Mouse (Mus musculus): ENCODE results near the gene Cldnd2.

Gene Cldnd2

DNA sequence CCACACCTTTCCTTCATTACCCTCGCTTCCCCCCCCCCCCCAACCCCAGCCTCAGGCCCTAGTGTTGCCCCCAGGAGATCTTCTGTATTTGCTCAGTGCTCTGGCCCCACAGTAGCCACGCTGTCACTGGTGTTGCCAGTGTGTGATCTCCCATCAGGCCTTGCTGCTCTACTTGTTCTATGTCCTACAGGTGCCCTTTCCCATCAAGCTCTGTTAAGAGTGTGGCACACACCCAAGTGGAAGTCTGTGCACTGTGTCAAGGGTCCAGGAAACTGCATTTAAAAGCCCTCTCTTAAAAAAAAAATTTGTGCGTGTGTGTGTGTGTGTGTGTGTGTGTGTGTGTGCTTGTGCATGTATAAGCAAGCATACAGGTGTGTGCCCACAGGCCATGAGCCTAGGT is 7.7 kb downstream of the Cldnd2 start:
- DNase-seq = no peak

DNA sequence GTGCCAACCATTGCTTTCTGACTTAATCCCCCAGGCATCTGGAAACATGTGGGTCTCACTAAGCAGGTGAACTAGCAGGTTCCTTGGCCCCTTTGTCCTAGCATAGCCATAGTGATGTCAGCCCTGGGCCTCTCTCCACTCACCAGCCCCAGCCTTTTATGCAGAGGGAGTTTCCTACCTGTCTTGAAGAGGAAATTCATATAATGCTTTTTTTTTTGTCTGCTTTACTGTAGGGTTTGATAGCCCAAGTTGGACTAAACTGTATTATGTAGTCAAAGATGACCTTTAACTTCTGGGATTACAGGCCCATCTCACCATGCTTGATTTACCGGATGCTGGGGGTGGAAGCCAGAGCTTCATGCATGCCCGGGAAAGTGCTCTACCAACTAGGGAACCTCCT is 9.2 kb downstream of the Cldnd2 start:
- DNase-seq = no peak

DNA sequence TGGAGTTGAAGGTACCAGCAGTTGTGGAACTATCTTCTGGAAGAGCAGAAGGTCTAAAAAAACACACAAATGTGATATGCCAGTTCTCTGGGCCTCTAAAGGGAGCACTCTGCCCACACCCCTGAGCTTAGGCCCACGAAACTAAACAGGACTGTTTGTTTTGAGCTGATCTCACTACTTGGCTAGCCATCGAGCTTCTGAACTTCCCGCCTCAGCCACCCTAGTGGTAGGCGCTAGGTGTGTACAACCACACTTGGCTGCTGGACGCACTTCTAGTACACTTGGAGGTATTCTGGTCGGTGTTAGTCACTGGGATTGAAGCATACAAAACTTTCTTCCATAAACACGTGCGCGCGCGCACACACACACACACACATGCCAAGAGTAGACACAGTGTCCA is 11.1 kb downstream of the Cldnd2 start:
- no peak for DNase-seq

DNA sequence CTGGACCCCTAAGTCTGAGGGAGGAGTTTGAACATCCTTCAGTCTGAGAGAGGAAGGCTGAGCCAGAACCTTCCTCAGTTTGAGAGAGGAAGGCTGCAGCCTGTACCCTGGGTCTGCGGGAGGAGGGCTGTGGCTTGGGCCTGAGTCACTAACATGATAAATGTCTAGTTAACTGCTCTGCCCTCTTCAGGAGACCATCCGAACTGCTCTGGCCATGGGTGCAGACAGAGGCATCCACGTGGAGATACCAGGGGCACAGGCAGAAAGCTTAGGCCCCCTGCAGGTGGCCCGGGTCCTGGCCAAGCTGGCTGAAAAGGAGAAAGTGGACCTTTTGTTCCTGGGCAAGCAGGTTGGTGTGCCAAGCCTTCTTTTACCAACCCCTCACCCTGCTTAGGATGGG is 12.0 kb downstream of the Cldnd2 start:
- no peak for DNase-seq

DNA sequence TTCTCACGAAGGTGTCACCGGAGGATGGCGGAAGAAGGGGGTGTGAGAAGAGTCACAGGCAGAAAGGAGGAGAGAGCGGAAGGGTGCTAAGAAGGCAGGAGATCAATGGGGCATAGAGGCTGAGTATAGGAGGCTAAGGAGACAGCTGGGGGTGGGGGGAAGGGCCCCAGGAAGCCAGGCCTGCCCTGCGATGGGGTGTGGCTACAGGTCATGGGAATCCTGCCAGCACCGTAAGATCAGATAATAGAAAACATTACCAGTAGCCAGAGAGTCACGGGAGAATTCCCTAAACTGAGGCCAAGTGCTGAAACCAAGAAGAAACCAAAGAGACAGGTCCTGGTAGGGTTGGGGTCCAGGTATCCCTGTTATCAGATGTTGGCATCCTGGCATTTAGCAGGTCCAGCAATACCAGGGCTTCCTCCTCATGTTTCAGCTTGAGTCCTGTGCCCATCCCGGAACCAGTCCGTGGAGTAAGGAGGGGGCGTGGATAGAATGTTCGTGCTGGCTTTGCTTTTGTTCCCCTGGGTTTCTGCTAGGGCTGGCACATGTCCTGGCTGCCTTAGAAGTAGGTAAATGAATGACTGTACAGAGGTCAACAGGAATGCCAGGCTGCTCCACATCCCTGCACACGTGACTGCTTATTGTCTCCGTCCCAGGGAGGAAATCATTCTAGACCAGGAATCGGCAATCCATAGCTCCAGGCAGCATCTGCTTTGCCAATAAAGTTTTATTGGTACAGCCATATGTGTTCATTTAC is 13.2 kb downstream of the Cldnd2 start:
- no peak for DNase-seq

DNA sequence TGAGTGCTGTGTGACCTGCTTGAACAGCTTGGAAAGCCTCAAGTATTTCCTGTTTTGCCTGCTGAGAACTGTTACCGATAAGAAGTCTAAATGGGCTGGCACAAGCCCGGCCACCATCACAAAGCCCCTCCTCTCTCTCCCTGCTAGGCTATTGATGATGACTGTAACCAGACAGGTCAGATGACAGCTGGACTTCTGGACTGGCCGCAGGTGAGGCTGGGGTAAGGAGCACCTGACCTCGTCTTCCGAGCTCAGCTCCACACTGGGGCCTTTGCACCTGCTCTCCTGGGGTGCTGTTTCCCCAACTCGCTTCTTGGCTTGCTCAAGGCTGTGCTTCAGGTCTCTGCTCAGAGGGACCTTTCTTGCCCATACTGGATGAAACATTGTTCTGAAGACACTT is 13.8 kb downstream of the Cldnd2 start:
- no peak for DNase-seq

DNA sequence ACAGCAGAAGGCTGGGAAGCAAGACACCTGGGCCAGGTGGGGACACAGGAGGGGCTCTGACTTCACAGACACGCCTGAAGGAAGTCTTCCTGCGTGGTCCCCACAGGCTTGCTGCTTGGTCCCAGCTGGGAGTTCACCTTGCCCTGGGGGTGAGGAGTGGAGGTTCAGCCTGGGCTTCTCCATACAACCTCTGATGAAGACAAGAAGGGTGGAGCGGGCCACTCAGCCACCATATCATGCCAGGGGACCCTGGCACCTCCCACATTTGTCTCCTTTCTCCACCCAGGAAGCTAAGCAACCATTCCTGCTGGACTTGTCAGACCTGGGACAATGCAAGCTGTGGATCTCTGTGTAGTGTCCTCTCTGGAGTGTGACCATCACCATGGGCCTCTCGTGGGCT is 22.3 kb downstream of the Cldnd2 start, which contains the start of gene Vsig10l:
Gene Vsig10l, plus strand, starts transcription at position 301 of the 400 bp plus-strand sequence.
- no peak for DNase-seq

DNA sequence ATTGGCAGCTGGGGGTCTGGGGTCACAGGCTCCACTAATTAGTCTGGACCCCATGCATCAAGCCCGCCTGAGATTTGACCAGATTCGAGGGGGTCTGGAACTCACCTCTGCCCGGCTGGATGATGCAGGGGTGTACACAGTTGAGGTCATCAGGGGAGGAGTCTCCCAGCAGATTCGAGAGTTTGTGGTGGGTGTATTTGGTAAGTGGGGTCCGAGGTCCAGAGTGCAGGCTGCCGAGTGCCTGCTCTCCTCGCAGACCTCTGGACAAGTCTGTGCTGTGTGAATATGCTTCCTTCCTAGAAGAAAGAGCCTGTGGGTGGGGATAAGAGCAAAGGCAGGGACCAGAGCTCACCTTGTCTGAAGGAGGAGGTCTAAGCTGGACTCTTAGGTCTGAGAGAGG is 23.4 kb downstream of the Cldnd2 start:
- DNase-seq = no peak

DNA sequence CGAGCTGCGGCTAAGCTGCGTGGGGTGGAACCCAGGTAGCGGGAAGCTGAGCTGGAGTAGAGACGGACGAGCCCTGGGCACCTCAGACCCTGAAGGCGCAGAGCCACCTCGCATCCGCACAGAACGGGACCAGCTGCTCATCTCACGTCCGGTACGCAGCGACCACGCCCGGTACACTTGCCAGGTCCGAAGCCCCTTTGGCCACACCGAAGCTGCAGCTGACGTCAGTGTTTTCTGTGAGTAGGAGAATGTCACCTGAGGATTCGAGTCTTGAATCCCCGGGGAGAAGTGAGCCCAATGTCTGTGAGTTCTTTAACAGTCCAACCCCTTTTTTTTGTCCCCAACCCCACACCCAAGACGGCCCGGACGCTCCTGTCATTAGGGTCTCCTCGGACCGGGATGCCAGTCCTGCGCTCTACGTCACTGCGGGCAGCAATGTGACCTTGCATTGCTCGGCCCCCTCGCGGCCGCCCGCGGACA is 24.3 kb downstream of the Cldnd2 start:
- no peak for DNase-seq

DNA sequence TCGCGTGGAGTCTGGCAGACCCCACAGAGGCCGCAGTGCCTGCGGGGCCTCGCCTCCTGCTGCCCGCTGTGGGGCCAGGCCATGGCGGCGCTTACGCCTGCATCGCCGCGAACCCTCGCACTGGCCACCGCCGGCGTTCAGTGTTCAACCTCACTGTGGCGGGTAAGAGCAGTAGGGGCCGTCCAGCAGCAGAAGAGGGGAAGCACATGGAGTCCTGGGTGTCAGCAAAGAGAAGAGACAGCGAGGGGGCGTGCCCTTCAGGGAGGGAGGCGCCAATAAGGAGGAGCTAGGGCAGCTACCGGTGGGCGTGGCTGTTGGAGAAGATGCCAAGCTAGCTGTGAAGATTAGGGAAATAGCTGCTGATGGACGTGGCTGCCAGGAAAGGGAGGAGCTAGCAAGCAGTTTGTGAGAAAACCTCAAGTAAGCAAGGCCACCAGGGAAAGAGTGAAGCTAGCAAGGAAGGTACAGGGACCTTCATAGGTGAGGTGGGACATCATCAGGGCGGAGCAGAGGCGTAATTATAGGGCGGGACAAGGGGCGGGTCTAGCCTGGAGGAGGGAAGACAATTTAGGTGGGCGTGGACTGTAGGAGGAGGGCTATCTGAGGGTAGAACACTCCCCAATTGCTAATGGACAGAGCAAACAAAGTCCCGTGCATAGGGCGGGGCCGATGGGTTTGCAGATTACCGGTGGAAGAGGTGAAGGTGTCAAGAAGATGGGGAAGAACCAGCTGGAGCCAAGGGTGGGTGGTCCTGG is 24.9 kb downstream of the Cldnd2 start:
- peak; percentile 75 for DNase-seq

DNA sequence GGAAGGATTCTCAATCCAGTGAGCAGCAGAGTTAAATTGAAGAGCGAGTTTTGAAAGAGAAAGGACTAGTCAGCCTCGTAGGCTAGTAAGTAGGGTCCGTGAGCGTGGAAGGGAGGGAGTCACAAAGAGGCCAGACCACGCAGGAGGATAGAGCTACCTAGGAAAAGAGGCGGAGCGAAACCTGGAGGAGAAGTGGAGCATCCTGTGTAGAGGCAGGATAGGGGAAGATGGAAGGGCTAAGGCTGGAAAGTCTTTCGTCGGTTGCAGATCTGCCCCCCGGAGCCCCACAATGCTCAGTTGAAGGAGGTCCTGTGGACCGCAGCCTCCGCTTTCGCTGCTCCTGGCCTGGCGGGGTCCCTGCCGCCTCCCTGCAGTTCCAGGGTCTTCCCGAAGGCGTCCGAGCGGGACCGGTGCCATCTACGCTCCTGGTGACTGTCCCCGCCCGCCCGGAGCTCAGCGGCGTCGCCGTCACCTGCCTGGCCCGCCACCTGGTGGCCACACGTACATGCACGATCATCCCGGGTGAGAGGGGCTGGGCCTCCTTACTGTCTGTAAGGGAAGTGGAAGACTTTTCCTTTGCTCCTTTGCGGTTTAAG is 25.6 kb downstream of the Cldnd2 start:
- peak; percentile 78 for DNase-seq

DNA sequence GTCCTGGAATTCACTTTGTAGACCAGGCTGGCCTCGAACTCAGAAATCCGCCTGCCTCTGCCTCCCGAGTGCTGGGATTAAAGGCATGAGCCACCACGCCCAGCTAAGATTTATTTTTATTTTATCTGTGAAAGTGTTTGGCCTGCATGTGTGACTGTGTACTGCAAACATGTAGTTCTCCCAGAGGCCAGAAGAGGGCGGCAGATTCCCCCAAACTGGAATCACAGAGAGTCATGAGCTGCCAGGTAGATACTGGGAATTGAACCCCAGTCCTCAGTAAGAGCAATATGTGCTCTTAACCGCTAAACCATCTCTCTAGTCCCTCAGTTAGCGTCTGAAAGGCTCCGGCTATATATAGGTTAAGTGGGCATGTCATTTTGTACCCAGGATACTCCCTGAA is 29.8 kb downstream of the Cldnd2 start:
- DNase-seq = no peak

DNA sequence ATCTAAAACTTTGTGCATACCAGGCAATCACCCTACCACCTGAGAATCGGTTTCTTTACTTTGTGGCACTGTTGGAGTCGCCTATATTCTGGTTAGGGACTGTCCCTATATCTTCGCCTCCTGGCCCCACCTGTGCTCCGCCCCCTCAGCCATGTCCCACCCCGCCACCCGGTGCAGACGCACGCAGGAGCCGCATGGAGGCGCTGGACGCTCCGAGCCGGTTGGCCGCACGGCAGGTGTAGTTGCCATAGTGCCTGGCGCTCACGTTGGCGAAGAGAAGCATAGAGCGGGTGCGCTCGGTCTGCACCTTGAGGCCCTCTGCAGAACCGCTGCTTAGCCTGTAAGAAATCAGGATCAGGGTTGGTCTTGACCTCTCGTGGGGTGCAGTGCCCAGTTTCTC is 35.1 kb downstream of the Cldnd2 start:
- no peak for DNase-seq

DNA sequence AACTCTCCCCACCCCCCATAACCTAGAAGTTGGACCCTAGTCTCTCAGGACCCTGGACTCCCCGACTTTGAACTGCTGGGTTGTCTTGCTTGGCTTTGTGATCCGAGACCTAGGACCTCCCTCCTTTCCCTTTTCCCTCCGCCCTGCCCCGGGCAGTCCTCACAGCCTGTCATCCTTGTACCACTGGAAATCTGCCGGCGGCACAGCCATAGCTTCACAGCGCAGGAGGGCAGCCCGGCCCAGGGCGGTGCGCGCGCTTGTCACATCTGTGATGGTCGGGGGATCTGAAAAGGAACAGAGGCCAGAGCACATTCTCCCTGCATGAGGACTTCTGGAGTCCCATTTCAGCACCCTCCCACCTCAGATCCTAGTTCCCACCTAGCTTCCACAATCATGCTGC is 35.8 kb downstream of the Cldnd2 start:
- no peak for DNase-seq

DNA sequence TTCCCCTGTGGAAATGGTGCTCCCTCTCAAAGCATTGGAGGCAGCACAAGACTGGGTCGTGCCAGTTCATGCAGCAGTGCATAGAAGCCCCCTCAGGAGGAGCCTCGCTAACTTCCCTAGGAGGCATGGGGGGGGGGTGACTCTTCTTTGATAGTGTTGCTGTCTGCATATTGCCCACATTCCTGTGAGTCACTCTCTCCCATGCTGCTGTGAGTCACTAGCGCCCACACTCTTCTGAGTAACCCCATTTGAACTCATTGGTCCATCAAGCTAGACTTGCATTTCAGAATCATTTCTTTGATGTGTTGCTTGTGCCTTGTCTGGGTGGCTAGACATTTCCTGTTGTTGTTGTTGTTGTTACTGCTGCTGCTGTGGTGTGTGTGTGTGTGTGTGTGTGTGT is 40.6 kb downstream of the Cldnd2 start:
- DNase-seq = peak; percentile 87

DNA sequence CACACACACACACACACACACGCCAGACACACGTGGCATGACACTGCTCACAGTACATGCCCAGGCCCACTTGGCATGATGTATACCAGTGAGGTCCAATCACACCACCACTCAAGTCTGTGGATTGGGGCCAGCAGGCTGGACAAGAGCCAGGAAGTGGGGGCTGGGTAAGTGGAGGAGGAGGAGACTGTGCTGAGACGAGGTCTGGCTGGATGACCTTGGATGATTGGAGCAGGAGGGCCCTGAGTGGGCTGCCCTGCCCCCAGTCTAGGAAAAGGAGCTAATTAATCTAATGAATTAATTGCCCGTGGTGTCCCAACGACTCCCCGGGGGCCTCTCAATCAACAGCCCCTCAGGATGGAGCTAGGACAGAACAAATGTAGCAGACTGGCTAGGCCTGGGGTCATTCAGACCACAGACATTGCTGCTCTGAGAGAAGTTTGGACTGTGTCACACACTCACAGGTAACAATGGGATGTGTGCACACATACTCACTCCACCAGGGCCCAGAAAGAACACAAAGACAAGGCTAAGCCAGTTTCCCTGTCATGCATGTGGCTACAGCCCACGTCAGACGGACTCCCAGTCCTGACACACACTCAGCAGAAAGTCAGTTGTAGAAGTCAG is 41.6 kb downstream of the Cldnd2 start:
- no peak for DNase-seq

DNA sequence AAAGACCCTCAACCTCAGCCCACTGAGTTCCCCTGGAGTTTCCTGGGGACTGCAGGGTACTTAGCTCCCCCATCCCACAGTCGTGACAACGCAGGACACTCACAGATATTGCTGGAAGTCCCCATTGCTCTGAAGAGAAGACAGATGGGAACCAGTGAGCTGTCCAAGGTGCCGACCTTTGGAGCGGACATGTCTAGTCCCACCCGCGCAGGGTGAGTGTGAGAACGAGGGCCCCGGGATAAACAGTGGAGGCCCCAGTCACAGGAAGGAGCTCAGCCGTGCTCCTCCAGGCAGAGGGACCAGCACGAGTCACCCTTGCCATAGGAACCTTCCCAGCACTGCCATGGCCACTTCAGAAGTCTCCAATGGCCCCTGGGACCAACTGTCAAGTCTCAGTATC is 42.7 kb downstream of the Cldnd2 start:
- no peak for DNase-seq

DNA sequence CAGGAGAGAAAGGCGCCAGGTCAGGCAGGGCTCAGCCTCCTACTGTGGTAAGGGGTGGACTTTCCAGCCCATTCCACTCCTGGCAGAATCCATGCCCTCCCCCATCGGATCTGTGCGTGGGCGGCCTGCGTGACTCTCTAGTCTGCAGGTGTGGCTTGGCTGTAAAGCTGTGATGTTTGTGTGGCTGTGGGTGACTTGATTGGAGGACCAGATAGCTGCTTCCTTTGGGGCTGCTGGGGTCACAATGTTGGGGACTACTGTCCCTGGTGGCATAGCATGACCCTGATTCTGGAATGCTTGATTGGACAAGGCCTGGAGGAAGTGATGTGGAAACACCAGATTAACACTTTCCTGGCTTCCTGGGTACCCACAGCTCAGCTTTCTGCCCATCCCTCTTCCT is 48.1 kb downstream of the Cldnd2 start:
- DNase-seq = peak; percentile 70

DNA sequence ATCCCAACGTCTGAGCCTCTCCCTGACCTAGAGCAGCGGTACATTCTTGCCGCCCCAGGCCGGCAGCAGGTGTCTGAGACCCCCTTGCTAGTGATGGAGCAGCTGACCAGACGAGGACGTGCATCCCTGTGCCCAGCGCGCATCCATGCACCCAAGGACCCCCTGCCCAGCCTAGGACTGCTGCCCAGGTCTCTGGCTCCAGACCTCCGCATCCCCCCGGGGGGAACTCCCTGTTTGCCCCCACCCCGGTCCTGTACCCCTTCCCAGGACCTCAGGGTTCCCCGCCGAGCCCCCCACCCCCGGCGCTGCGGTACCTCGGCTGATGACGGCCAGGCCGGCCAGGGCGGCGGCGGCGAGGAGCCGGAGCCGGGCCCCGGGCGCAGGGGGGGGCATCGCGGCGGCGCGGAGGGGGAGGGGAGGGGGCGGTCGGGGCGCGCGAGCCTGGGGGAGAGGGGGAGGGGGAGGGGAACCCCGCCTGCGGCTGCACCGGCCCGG is 49.1 kb downstream of the Cldnd2 start, which contains the start of gene Iglon5:
Gene Iglon5, minus strand, starts transcription at position 445 of the 495 bp plus-strand sequence.
- DNase-seq = no peak

DNA sequence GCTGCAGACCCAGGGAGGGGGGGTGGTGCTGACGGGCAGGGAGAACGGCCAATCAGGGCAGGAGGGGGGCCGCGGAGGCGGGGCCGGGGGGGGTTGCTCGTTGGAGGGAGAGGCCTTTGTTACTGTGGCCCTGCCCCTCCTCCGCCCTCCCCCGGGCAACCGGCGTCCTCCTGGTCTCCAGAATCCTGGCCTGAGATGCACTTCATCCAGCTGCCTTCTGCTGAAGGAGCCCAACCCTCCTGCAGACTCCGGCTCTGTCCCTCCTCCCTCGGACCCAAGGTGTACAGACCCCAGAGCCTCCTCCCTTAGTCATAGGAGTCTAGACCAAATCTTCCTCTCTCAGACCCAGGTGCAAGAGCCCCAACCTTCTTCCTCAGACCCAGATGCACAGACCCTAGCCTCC is 49.6 kb downstream of the Cldnd2 start:
- peak; percentile 81 for DNase-seq

DNA sequence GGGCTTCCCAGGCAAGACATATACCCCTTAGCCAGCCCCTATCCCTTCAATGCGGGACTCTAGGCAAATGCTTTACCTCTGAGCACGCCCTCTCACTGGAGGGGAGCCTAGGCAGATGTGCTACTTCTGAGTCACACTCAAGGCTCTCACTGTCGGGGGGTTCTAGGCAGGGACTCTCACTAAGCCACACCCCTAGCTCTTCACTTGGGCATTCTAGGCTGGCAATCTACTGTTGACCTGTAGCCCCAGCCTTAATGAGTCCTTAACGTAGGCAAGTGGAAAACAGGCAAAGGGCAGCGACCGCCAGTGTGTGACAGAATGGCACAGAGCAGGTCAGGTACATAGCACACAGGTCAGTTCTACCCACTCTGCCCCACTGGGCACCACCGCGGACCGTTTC is 50.3 kb downstream of the Cldnd2 start:
- no peak for DNase-seq
